Mouse (Mus musculus): ENCODE measurements around the gene Zfp763. TPM values are rescaled to one million over a fixed set of nuclear protein-coding genes. Genes with fewer than 3 reads are reported as not detected.

The Zfp763 gene
- total and polyA plus RNA-seq, 3 experiments, result 3.1 to 6.0 (median 3.7) TPM

DNA sequence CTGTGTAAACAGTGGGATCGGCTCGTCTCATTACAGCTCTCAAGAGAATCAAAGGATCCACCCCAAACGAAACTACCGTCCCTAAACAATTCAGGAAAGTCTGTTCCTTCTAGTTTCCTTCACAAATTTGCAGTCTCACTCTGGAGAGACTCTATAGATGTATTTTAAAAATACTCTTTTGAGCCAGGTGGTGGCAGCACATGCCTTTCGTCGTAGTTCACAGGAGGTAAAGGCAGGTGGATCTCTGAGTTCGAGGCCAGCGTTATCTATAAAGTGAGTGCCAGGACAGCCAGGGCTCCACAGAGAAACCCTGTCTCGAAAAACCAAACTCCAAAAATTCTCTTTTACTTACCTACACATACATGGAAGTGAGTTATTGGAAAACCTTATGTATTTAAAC lies 24.9 kb downstream of the Zfp763 start:
- peak; percentile 24 for DNase-seq (ENCODE audit: extremely low read depth)
- in situ Hi-C loops (cut with MboI; ENCODE audit: low pct_ligation_motif_present, low pct_unique_long_range_greater_than_20kb, low sequenced_read_pairs) (no loop called here), dilution Hi-C loops (cut with MboI; ENCODE audit: extremely low pct_ligation_motif_present, extremely low pct_unique_long_range_greater_than_20kb, low sequenced_read_pairs) (no loop called here)
- H3K4me2 ChIP-seq (ENCODE audit: insufficient read depth, low read depth, poor library complexity, severe bottlenecking), result no peak overlapping the region
- no peak overlapping the region for H3K27ac ChIP-seq (ENCODE audit: insufficient read depth, low read depth)
- H3K27me3 ChIP-seq (replicated peaks), result no peaks in the 10 kb centered on the region
- peaks cover 2% of the 10 kb centered on the region for H3K9me3 ChIP-seq (replicated peaks; ENCODE audit: low read length)
- peaks cover 11 to 20% of the 10 kb centered on the region in 2 experiments for H3K36me3 ChIP-seq (replicated peaks in 1 of 2; ENCODE audit: control insufficient read depth in 1 of 2, insufficient read depth in 1 of 2, low read length in 1 of 2)
- H3K4me3 ChIP-seq (replicated peaks in 1 of 3; ENCODE audit: low read depth in 2 of 3, low read length in 2 of 3, poor library complexity in 1 of 3), result no peak overlapping the region
- H3K79me2 ChIP-seq (replicated peaks; ENCODE audit: control insufficient read depth, extremely low read depth, insufficient read depth, poor library complexity, severe bottlenecking), result no peaks in the 10 kb centered on the region
- TF ChIP-seq SMC3 (IDR thresholded peaks at IDR 0.05; ENCODE audit: low read depth, low read length) (peak; percentile 55), RAD21 (IDR thresholded peaks at IDR 0.05; ENCODE audit: low read depth, low read length) (peak; percentile 69), CTCF (conservative IDR thresholded peaks at IDR 0.05 in 1 of 2, IDR thresholded peaks at IDR 0.05 in 1 of 2; ENCODE audit: low read depth in 2 of 2, low read length in 2 of 2) (peak in 1 of 2 experiments; percentile 67; a peak in 3 of 4 replicates), MAX (IDR thresholded peaks at IDR 0.05; ENCODE audit: low read length) (no peak), ZC3H11A (IDR thresholded peaks at IDR 0.05; ENCODE audit: low read depth, low read length) (0 out of 2 replicates have a peak, but pooled peaks have one; percentile 5), JUND (conservative IDR thresholded peaks at IDR 0.05; ENCODE audit: low read depth, low read length) (no peak), NRF1 (IDR thresholded peaks at IDR 0.05; ENCODE audit: low read depth, low read length) (no peak)
- no peak overlapping the region for H3K9ac ChIP-seq (ENCODE audit: insufficient read depth, low read depth)
- no peaks in the 10 kb centered on the region for H3K4me1 ChIP-seq (ENCODE audit: control insufficient read depth in 1 of 2, insufficient read depth in 2 of 2)

DNA sequence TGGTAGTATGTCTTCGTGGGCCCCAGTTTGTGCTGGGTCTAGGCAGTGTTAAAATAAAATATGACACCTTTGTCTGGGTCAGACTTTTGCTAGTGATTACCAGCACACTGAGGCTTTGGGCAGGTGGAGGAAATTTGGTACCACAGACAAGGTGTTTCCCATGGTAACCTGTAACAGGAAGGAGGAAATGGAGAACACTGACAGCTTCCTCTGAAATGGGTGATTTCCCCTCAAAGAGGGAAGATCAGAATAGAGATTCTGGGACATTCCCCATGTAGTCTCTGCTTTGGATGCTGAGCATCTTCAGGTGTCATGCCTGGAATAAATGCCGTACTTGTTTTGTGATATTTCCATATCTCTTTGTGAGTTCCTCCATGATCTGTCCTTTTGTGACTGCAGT lies 34.7 kb downstream of the Zfp763 start:
- no peak overlapping the region for H3K27ac ChIP-seq (ENCODE audit: insufficient read depth, low read depth)
- peaks cover 1% of the 10 kb centered on the region for H3K9me3 ChIP-seq (replicated peaks; ENCODE audit: low read length)
- in situ Hi-C loops (cut with MboI; ENCODE audit: low pct_ligation_motif_present, low pct_unique_long_range_greater_than_20kb, low sequenced_read_pairs) (no loop called here), dilution Hi-C loops (cut with MboI; ENCODE audit: extremely low pct_ligation_motif_present, extremely low pct_unique_long_range_greater_than_20kb, low sequenced_read_pairs) (no loop called here)
- H3K36me3 ChIP-seq (replicated peaks in 1 of 2; ENCODE audit: control insufficient read depth in 1 of 2, insufficient read depth in 1 of 2, low read length in 1 of 2), result peaks cover 26 to 48% of the 10 kb centered on the region in 2 experiments
- no peaks in the 10 kb centered on the region for H3K27me3 ChIP-seq (replicated peaks)
- no peak overlapping the region for H3K9ac ChIP-seq (ENCODE audit: insufficient read depth, low read depth)
- DNase-seq (ENCODE audit: extremely low read depth), result peak; percentile 68
- TF ChIP-seq PAX5 (IDR thresholded peaks at IDR 0.05; ENCODE audit: low read length), result no peak
- TF ChIP-seq HCFC1 (IDR thresholded peaks at IDR 0.05; ENCODE audit: low read depth, low read length), result peak; percentile 23; the same call in 1 of the 2 replicates
- TF ChIP-seq MXI1 (IDR thresholded peaks at IDR 0.05; ENCODE audit: low read depth, low read length), result 0 out of 2 replicates have a peak, but pooled peaks have one; percentile 21
- TF ChIP-seq ELF1 (IDR thresholded peaks at IDR 0.05; ENCODE audit: low read depth, low read length), result peak; percentile 80
- H3K79me2 ChIP-seq (replicated peaks; ENCODE audit: control insufficient read depth, extremely low read depth, insufficient read depth, poor library complexity, severe bottlenecking), result peaks cover 11% of the 10 kb centered on the region; the same call in 1 of the 2 replicates
- H3K4me2 ChIP-seq (ENCODE audit: insufficient read depth, low read depth, poor library complexity, severe bottlenecking), result no peak overlapping the region; the same call in 1 of the 2 replicates
- H3K4me1 ChIP-seq (ENCODE audit: control insufficient read depth in 1 of 2, insufficient read depth in 2 of 2), result peaks cover 6 to 28% of the 10 kb centered on the region in 2 experiments; a peak in 2 of 4 replicates
- no peak overlapping the region for H3K4me3 ChIP-seq (replicated peaks in 1 of 3; ENCODE audit: low read depth in 2 of 3, low read length in 2 of 3, poor library complexity in 1 of 3)

DNA sequence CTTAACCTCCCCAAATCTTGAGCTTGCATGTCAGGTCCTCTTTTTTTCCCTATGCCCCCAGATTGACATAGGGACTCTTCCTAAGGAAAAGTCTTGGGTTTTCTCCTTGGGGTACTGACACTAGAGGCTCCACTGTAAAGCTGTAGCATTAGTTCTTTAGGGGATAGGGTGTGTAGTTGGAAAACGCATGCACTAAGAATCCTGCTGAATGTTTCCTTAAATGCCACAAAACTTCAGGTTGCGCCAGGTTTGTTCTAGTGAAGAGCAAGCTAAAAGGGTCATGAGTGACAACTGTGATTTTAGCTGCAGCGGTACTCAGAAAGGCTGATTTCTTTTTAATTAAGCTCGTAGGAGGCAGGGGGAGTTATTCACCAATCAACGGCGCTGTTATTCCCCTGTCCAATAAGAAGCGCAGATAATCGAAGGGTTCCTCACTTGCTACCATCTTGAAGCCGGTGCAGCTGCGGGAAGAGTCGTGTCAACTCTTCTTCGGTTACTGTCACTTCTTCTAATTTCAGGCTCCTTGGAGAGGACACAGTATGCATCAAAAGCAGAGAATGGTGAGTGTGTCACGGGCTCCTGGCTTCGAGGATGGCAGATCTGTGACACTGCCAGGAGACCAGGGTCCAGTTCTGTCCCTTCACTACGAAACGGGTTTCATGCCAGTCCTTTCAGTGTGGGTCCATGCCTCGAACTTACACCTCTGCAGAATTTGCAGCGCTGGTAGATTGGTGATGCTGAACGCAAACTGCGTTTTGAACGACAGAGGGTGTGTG lies 40.3 kb downstream of the Zfp763 start, which contains the start of gene Zfp952:
TSS of gene Zfp952 (plus strand) at position 431 of the 776 bp plus-strand sequence.
- dilution Hi-C loops (cut with MboI; ENCODE audit: extremely low pct_ligation_motif_present, extremely low pct_unique_long_range_greater_than_20kb, low sequenced_read_pairs), result no loop called here
- Histone ChIP-seq H3K4me2 (ENCODE audit: insufficient read depth, low read depth, poor library complexity, severe bottlenecking) (peak within 1 kb of the TSS; percentile 86), H3K27ac (ENCODE audit: insufficient read depth, low read depth) (peak within 1 kb of the TSS; percentile 54; the same call in 1 of the 2 replicates), H3K79me2 (replicated peaks; ENCODE audit: control insufficient read depth, extremely low read depth, insufficient read depth, poor library complexity, severe bottlenecking) (peaks cover 11% of the 10 kb centered on the region; the same call in 1 of the 2 replicates), H3K4me3 (replicated peaks in 1 of 3; ENCODE audit: low read depth in 2 of 3, low read length in 2 of 3, poor library complexity in 1 of 3) (peak within 1 kb of the TSS; percentile 69 to 93 (median 75)), H3K9ac (ENCODE audit: insufficient read depth, low read depth) (peak within 1 kb of the TSS; percentile 79), H3K4me1 (ENCODE audit: control insufficient read depth in 1 of 2, insufficient read depth in 2 of 2) (peaks cover 0 to 15% of the 10 kb centered on the region in 2 experiments; a peak in 2 of 4 replicates), H3K9me3 (replicated peaks; ENCODE audit: low read length) (no peaks in the 10 kb centered on the region), H3K27me3 (replicated peaks) (no peaks in the 10 kb centered on the region), H3K36me3 (replicated peaks in 1 of 2; ENCODE audit: control insufficient read depth in 1 of 2, insufficient read depth in 1 of 2, low read length in 1 of 2) (peaks cover 9 to 23% of the 10 kb centered on the region in 2 experiments)
- in situ Hi-C loops (cut with MboI; ENCODE audit: low pct_ligation_motif_present, low pct_unique_long_range_greater_than_20kb, low sequenced_read_pairs), result no loop called here
- DNase-seq (ENCODE audit: extremely low read depth), result peak; percentile 93
- TF ChIP-seq MAX (IDR thresholded peaks at IDR 0.05; ENCODE audit: low read length) (peak; percentile 65; the same call in 1 of the 2 replicates), HCFC1 (IDR thresholded peaks at IDR 0.05; ENCODE audit: low read depth, low read length) (peak; percentile 89), POLR2A (IDR thresholded peaks at IDR 0.05; ENCODE audit: low read depth, low read length) (peak; percentile 70), E2F4 (IDR thresholded peaks at IDR 0.05; ENCODE audit: insufficient replicate concordance, low read depth, low read length) (0 out of 2 replicates have a peak, but pooled peaks have one; percentile 54), TCF12 (IDR thresholded peaks at IDR 0.05; ENCODE audit: low read depth, low read length) (0 out of 2 replicates have a peak, but pooled peaks have one; percentile 48), ZMIZ1 (IDR thresholded peaks at IDR 0.05; ENCODE audit: low read depth, low read length) (no peak; the same call in 1 of the 2 replicates), MYC (IDR thresholded peaks at IDR 0.05; ENCODE audit: low read depth, low read length) (peak; percentile 57; the same call in 1 of the 2 replicates), MXI1 (IDR thresholded peaks at IDR 0.05; ENCODE audit: low read depth, low read length) (peak; percentile 87), MAFK (IDR thresholded peaks at IDR 0.05; ENCODE audit: insufficient replicate concordance, low read length) (no peak), NRF1 (IDR thresholded peaks at IDR 0.05; ENCODE audit: low read depth, low read length) (peak; percentile 66), JUND (conservative IDR thresholded peaks at IDR 0.05; ENCODE audit: low read depth, low read length) (no peak), UBTF (IDR thresholded peaks at IDR 0.05; ENCODE audit: low read depth, low read length) (no peak), CHD2 (IDR thresholded peaks at IDR 0.05; ENCODE audit: low read length) (peak; percentile 87), ELF1 (IDR thresholded peaks at IDR 0.05; ENCODE audit: low read depth, low read length) (0 out of 2 replicates have a peak, but pooled peaks have one; percentile 17), NELFE (IDR thresholded peaks at IDR 0.05; ENCODE audit: low read depth, low read length) (peak; percentile 77; the same call in 1 of the 2 replicates), SIN3A (IDR thresholded peaks at IDR 0.05; ENCODE audit: low read length) (peak; percentile 87), CHD1 (IDR thresholded peaks at IDR 0.05; ENCODE audit: low read depth, low read length) (no peak)

All from CH12.LX (cell line).